Mouse (Mus musculus) spleen, adult 2 months (tissue): ENCODE measurements around the gene Rasip1. TPM values are rescaled to one million over a fixed set of nuclear protein-coding genes. Genes with fewer than 3 reads are reported as not detected.

ENCODE experiments used
- DNase-seq, 2 experiments: peaks; one replicate each; pipeline versions ENCODE4 v3.0.0 to v3.0.0-alpha.2; 2012 to 2021; ENCODE audit warnings: low spot score in 2 of 2, low read depth in 1 of 2
- H3K27ac ChIP-seq: fragments of 200-500 bp; 2 replicates; pipeline ENCODE4 v1.5.1; 2012; ENCODE audit warnings: low read length, inconsistent platforms; ENCODE audit not compliant: insufficient read depth
- H3K27me3 ChIP-seq: fragments of 200-500 bp; 2 replicates; pipeline ENCODE4 v1.6.1; 2012; ENCODE audit warnings: mild to moderate bottlenecking, moderate library complexity, low read length, inconsistent platforms; ENCODE audit not compliant: control insufficient read depth, insufficient read depth
- H3K36me3 ChIP-seq: fragments of 200-500 bp; 2 replicates; pipeline ENCODE4 v1.6.1; 2012; ENCODE audit warnings: mild to moderate bottlenecking, low read length, inconsistent platforms; ENCODE audit not compliant: control insufficient read depth, insufficient read depth
- H3K4me1 ChIP-seq: fragments of 200-500 bp; 2 replicates; pipeline ENCODE4 v1.6.1; 2011; ENCODE audit warnings: inconsistent platforms; ENCODE audit not compliant: control insufficient read depth, insufficient read depth, insufficient read length
- H3K4me3 ChIP-seq: fragments of 200-500 bp; 2 replicates; pipeline ENCODE4 v1.5.1; 2011; ENCODE audit warnings: mild to moderate bottlenecking, inconsistent platforms; ENCODE audit not compliant: insufficient read depth, insufficient read length; ENCODE audit errors: extremely low read depth
- CTCF ChIP-seq: fragments of 200-500 bp; IDR thresholded peaks from 2 replicates; pipeline ENCODE4 v1.5.1; 2011; ENCODE audit warnings: mild to moderate bottlenecking, inconsistent platforms; ENCODE audit not compliant: insufficient read depth, insufficient read length, insufficient replicate concordance; ENCODE audit errors: extremely low read depth
- POLR2A ChIP-seq: fragments of 200-500 bp; IDR thresholded peaks from 2 replicates; pipeline ENCODE4 v1.6.1; 2011; ENCODE audit warnings: low read depth, low read length, inconsistent platforms
- WGBS: fragments of 180-500 bp; shearing (Covaris S2); methylation state at CpG from one replicate; pipeline ENCODE4 v1.1.7; 2018; 5-methylcytosine and 5-hydroxymethylcytosine counted together
- polyA plus RNA-seq: library from polyadenylated mRNA; depleted of rRNA; stranded (reverse); fragments of >200 nt; gene quantifications from 2 replicates; pipeline ENCODE4 v1.2.3, GENCODE M21; 2012

Gene Rasip1
- polyA plus RNA-seq, 1 experiment, result 18.8 TPM

DNA sequence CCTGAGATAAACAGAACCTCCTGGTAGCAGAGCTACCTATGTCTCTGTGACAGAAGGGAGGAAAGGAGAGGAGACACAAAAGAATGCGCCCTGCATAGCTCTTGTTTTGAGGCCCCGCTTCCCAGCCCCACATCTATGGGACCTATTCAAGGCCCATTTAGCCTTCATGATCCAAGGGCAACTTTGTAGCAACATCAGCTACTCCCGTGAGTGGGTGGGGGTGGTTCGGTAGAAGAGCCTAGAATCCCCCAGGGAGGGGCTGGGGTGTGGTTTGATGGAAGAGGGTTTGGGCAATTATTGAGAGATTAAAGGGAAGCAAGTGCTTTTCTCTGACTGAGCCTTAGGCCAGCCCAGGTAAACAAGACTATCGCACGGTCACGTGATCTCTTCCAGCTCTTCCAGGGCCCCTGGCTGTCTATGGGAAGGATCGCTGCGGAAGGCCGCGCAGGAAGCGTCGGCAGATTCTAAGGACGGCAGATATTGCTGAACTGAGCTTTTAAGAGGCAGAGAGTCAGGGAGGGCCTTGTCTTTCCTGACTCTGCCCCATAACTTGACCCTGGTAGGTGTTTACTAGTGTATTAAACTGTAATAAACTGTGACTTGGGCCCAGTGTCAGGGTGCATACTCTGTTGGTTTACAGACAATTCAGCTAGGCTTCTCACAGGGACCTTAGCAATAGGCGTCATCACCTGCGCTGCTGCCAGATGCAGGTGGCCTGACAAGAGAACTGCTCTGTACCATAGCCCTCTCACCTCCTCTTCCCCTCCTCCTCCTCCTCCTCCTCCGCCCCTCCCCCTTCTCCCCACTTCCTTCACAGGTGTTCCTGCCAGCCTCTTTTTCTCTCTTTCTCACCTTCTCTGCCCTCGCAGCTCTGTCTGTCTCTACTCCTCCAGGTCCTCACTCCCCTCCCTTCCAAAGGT, 28.1 kb upstream of the Rasip1 start:
- H3K36me3 ChIP-seq, result no peaks in the 10 kb centered on the region
- TF ChIP-seq POLR2A (no peak), CTCF (no peak)
- no peaks in the 10 kb centered on the region for H3K4me1 ChIP-seq
- H3K27ac ChIP-seq, result no peak overlapping the region
- no peak for DNase-seq
- H3K4me3 ChIP-seq, result no peak overlapping the region
- H3K27me3 ChIP-seq, result no peaks in the 10 kb centered on the region
- WGBS, result 80% methylated on average over 18 of the region's 18 CpGs

- 76% methylated on average over 9 of the region's 9 CpGs for WGBS
- TF ChIP-seq POLR2A (no peak), CTCF (no peak)
- H3K27me3 ChIP-seq, result no peaks in the 10 kb centered on the region
- no peak overlapping the region for H3K27ac ChIP-seq
- H3K36me3 ChIP-seq, result no peaks in the 10 kb centered on the region
- H3K4me1 ChIP-seq, result no peaks in the 10 kb centered on the region
- DNase-seq, result no peak
- no peak overlapping the region for H3K4me3 ChIP-seq
These were observed 21.5 kb upstream of the Rasip1 start for GRCm38 (mm10) chr7:45605704-45606289.

DNA sequence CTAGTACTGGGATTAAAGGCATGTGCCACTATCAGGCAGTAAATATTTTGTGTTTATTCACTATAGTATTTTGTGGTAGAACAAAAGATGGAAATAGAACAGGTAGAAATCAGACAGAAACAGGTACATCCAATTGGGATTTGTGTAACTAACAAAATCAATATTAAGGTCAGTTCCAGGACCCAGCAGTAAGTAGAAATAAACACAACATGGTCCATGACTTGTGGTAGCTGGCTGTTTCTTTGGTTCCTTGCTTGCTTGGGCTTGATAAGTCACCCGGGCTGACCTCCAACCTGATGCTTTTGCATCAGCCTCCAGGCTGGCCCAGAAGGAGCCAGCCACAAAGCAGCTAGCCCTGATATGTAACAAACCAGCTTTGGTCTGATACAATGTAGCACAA, 17.8 kb upstream of the Rasip1 start:
- H3K4me3 ChIP-seq, result no peak overlapping the region
- DNase-seq, result no peak
- H3K27me3 ChIP-seq, result no peaks in the 10 kb centered on the region
- H3K36me3 ChIP-seq, result no peaks in the 10 kb centered on the region
- no peaks in the 10 kb centered on the region for H3K4me1 ChIP-seq
- TF ChIP-seq POLR2A, result no peak
- TF ChIP-seq CTCF, result no peak
- 72% methylated on average over 1 of the region's 1 CpGs for WGBS
- no peak overlapping the region for H3K27ac ChIP-seq

- Histone ChIP-seq H3K27ac (no peak overlapping the region), H3K36me3 (no peaks in the 10 kb centered on the region), H3K4me1 (no peaks in the 10 kb centered on the region; the same call in 1 of the 2 replicates), H3K4me3 (no peak overlapping the region), H3K27me3 (peaks cover 2% of the 10 kb centered on the region; the same call in 1 of the 2 replicates)
- TF ChIP-seq CTCF, result no peak
- TF ChIP-seq POLR2A, result no peak
- 67% methylated on average over 6 of the region's 6 CpGs for WGBS
- no peak for DNase-seq
These were observed 11.0 kb upstream of the Rasip1 start for GRCm38 (mm10) chr7:45616277-45616676.

GRCm38 (mm10) chr7:45617042-45617695, 10.1 kb upstream of the Rasip1 start, which contains the start of gene Fut1:
Gene Fut1 (plus strand): TSS chr7:45617289.
- no peak within 1 kb of the TSS for H3K27ac ChIP-seq
- no peak within 1 kb of the TSS for H3K4me3 ChIP-seq
- peaks cover 2% of the 10 kb centered on the region; the same call in 1 of the 2 replicates for H3K27me3 ChIP-seq
- DNase-seq, result no peak
- H3K4me1 ChIP-seq, result no peaks in the 10 kb centered on the region; the same call in 1 of the 2 replicates
- H3K36me3 ChIP-seq, result no peaks in the 10 kb centered on the region
- no peak for TF ChIP-seq CTCF
- TF ChIP-seq POLR2A, result no peak
- 32% methylated on average over 31 of the region's 31 CpGs for WGBS

DNA sequence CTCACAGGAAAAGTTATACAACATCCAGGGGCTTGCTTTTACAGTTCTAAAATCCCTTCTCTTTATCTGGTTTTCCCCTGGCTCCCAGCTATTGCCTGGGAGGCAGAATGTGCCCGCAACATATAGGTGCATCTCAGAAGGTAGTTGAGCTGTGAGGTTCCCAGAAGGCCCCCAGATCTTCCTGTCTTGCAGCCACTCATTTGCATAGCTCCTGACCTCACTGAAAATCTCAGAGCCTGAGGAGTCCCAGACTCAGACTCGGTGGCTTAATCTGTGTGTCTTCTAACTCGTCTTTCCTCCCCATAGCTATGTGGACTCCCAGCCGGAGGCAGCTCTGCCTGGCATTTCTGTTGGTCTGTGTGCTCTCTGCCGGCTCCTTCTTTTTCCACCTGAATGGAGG, 9.0 kb upstream of the Rasip1 start:
- Histone ChIP-seq H3K36me3 (no peaks in the 10 kb centered on the region), H3K27ac (no peak overlapping the region), H3K27me3 (peaks cover 2% of the 10 kb centered on the region; the same call in 1 of the 2 replicates), H3K4me3 (no peak overlapping the region), H3K4me1 (no peaks in the 10 kb centered on the region; the same call in 1 of the 2 replicates)
- DNase-seq, result no peak
- 72% methylated on average over 5 of the region's 5 CpGs for WGBS
- TF ChIP-seq CTCF (no peak), POLR2A (no peak)
